Mouse (Mus musculus): Measurements from ENCODE around the gene Arnt2. TPM values are rescaled to one million over a fixed set of nuclear protein-coding genes. Genes with fewer than 3 reads are reported as not detected.

Gene Arnt2
- polyA plus RNA-seq, 1 experiment from 2014 or later: 74.6 TPM

GRCm38 (mm10) chr7:84210585-84211291, 199.2 kb downstream of the Arnt2 start:
- no peaks in the 10 kb centered on the region for H3K36me3 ChIP-seq
- 42% methylated on average over 10 of the region's 10 CpGs for WGBS
- H3K4me1 ChIP-seq (replicated peaks): peaks cover 11% of the 10 kb centered on the region
- H3K9me3 ChIP-seq: no peaks in the 10 kb centered on the region
- H3K4me2 ChIP-seq: no peak overlapping the region
- no peaks in the 10 kb centered on the region for H3K27me3 ChIP-seq
- ATAC-seq (ENCODE audit: low FRiP score, low read depth): 0 out of 2 replicates have a peak, but pooled peaks have one; percentile 48
- H3K9ac ChIP-seq: no peak overlapping the region
- no peak overlapping the region for H3K4me3 ChIP-seq
- H3K27ac ChIP-seq (replicated peaks): peak overlapping the region; percentile 14; the same call in 1 of the 2 replicates

DNA sequence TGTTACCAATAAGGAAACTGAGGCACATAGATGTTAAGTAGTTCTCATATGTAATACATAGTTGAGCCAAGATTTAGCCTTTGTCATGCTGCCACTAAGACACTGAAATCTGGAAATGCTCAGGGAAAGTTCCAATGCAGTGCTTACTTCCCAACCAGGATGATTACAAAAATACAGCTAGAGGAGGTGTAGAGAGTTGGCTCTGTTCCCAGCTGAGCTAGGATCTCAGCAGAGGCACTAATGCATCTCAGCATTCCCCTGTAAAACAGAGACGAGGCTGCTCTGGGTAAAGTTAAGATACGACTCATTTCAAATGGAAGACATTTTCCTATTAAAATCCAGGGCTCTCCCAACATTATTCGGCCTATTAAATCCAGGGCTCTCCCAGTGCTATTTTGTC, 206.0 kb downstream of the Arnt2 start:
- Histone ChIP-seq H3K9me3 (no peaks in the 10 kb centered on the region), H3K4me1 (replicated peaks) (no peaks in the 10 kb centered on the region), H3K27ac (replicated peaks) (no peak overlapping the region), H3K4me2 (no peak overlapping the region), H3K9ac (no peak overlapping the region), H3K4me3 (no peak overlapping the region), H3K36me3 (no peaks in the 10 kb centered on the region), H3K27me3 (no peaks in the 10 kb centered on the region)
- 68% methylated on average over 3 of the region's 3 CpGs for WGBS
- ATAC-seq (ENCODE audit: low FRiP score, low read depth): no peak

DNA sequence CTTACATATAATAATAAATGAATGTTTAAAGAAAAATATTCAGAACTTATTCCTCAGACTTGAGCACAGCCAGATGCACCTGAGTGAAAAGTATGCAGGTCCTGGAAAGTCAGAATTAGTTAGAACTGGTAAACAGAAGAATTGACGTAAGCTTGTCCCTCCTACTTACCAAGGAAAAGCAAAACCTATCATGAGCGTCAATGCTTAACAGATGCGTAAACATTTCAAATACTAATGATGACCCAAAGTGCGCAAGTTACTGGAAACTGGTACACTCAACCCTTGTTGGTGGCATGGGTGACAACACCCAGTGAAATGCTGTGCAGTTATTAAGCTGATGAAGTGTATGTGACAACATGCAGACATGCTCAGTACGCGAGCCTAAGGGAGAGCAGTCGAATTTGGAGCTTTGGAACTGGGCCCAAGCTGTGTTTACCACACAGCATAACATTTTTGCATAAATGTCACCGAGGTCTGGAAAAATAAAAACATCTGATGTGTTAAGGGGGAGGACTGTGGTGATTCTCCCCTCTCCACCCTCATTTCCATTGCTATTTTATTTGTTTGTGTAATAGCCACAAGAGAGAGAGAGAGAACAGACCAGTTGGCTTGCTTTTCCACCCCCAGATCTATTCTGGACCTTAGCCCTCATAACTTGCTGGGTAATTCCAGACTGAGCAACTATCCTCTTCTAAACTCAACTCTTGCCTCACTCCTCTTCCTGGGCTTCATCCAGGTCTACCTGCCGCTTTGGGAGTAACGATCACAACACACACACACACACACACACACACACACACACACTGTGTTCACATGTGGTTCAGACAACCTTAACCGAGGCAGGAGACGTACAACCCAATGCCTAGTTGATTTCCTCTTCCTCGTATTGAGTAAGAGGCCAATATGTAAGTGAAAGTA, 208.6 kb downstream of the Arnt2 start:
- no peaks in the 10 kb centered on the region for H3K27me3 ChIP-seq
- no peaks in the 10 kb centered on the region for H3K36me3 ChIP-seq
- no peak for ATAC-seq (ENCODE audit: low FRiP score, low read depth)
- no peak overlapping the region for H3K4me2 ChIP-seq
- no peaks in the 10 kb centered on the region for H3K9me3 ChIP-seq
- H3K27ac ChIP-seq (replicated peaks): no peak overlapping the region
- H3K4me3 ChIP-seq: no peak overlapping the region
- no peaks in the 10 kb centered on the region for H3K4me1 ChIP-seq (replicated peaks)
- no peak overlapping the region for H3K9ac ChIP-seq
- WGBS: 90% methylated on average over 13 of the region's 13 CpGs

- H3K4me2 ChIP-seq: no peak overlapping the region
- H3K27ac ChIP-seq (replicated peaks): no peak overlapping the region
- WGBS: 85% methylated on average over 6 of the region's 6 CpGs
- no peaks in the 10 kb centered on the region for H3K4me1 ChIP-seq (replicated peaks)
- no peaks in the 10 kb centered on the region for H3K9me3 ChIP-seq
- ATAC-seq (ENCODE audit: low FRiP score, low read depth): no peak
- no peak overlapping the region for H3K4me3 ChIP-seq
- H3K27me3 ChIP-seq: no peaks in the 10 kb centered on the region
- H3K36me3 ChIP-seq: no peaks in the 10 kb centered on the region
- H3K9ac ChIP-seq: no peak overlapping the region
Measured at GRCm38 (mm10) chr7:84197208-84197860, 212.6 kb downstream of the Arnt2 start.

Other genes with a start within 250 kb of the Arnt2 start
- 1.8 and 2.1 TPM in 2 replicates for gene Gm2115, start 118.8 kb upstream of the Arnt2 start, polyA plus RNA-seq (2015; fragmentation: Nextera tagmentation; extraction: Ambion mirVana)
- 13.2 and 13.6 TPM in 2 replicates for gene Fah, start 196.5 kb upstream of the Arnt2 start, polyA plus RNA-seq (2015; fragmentation: Nextera tagmentation; extraction: Ambion mirVana)